ENCODE assay signal across 10 mouse cellular contexts in the genomic region with DNA sequence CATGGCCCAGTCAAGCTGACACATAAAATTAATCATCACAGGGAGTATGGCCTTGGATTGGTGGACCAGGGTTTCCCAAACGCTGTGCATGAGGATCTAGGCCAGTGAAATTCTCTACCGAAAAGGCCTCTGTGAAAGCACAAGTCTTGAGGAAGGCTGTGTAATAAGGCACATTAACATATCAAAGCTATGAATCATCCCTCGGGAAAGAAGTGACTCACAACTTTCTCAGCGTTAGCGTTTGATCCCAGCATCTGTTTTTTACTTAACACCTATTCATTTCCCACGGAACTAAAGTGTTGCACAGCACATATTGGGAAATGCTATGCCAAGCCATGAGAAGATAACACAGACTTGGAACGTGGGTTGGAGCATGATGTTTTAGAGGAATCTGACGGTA. TPM values are rescaled to one million over a fixed set of nuclear protein-coding genes. Genes with fewer than 3 reads are reported as not detected.
DNase-seq lines count a peak whose midpoint lies in the region; ATAC-seq lines count a peak whose summit lies in the region.
"Had no signal": no experiment of that assay in that cellular context is flagged by ENCODE, and none has a peak within 500 bp of the region (broad histone marks: within the 10 kb centered on the region; RNA-seq: fewer than 3 reads in every experiment).

No protein-coding gene starts in this region.

- H3K9ac ChIP-seq in forebrain, embryonic 11.5 days (ENCODE audit: low read length) = no peak overlapping the region
- H3K9ac ChIP-seq in forebrain, embryonic 12.5 days = no peak overlapping the region

- DNase-seq in forebrain, embryonic 11.5 days (ENCODE audit: low spot score) = no peak
- DNase-seq in right cerebral cortex, adult 2 months (ENCODE audit: low spot score in 2 of 2) = peak; percentile 58
- no peak for DNase-seq in right cerebral cortex, postnatal 14 days
- peak; percentile 66 for DNase-seq in layer of hippocampus, adult 9-11 months
- peak; percentile 94 for DNase-seq in telencephalon, adult 2 months (ENCODE audit: low read depth, low spot score)
- DNase-seq in cerebellum, adult 9-10 months = no peak
- DNase-seq in ovary, postnatal 36 days (ENCODE audit: low spot score) = no peak
- DNase-seq: kidney, adult 8-10 months had no signal

- no peak overlapping the region for H3K4me3 ChIP-seq in forebrain, embryonic 11.5 days (ENCODE audit: low read depth, low read length)
- no peak overlapping the region for H3K4me3 ChIP-seq in forebrain, embryonic 12.5 days (replicated peaks)
- H3K4me3 ChIP-seq: heart, embryonic 10.5 days had no signal

- H3K9me3 ChIP-seq in forebrain, embryonic 11.5 days (ENCODE audit: control insufficient read depth, low read length) = no peaks in the 10 kb centered on the region
- H3K9me3 ChIP-seq in forebrain, embryonic 12.5 days = no peaks in the 10 kb centered on the region
- H3K9me3 ChIP-seq: heart, embryonic 10.5 days had no signal

- ATAC-seq in forebrain, embryonic 11.5 days (replicated peaks; ENCODE audit: low FRiP score) = peak; percentile 45
- no peak for ATAC-seq in forebrain, embryonic 12.5 days (ENCODE audit: low FRiP score)

- 41% methylated on average over 8 of the region's 8 CpGs for WGBS in forebrain, embryonic 11.5 days
- 23% methylated on average over 8 of the region's 8 CpGs for WGBS in forebrain, embryonic 12.5 days

- no peaks in the 10 kb centered on the region for H3K36me3 ChIP-seq in forebrain, embryonic 11.5 days (ENCODE audit: control insufficient read depth, insufficient read depth, low read length)
- no peaks in the 10 kb centered on the region for H3K36me3 ChIP-seq in forebrain, embryonic 12.5 days (replicated peaks)
- H3K36me3 ChIP-seq: heart, embryonic 10.5 days had no signal

- H3K4me1 ChIP-seq in forebrain, embryonic 11.5 days (replicated peaks; ENCODE audit: control insufficient read depth, insufficient read depth, low read length) = peaks cover 14% of the 10 kb centered on the region; the same call in 1 of the 2 replicates
- peaks cover 26% of the 10 kb centered on the region for H3K4me1 ChIP-seq in forebrain, embryonic 12.5 days
- H3K4me1 ChIP-seq: heart, embryonic 10.5 days had no signal

- H3K4me2 ChIP-seq in forebrain, embryonic 11.5 days (ENCODE audit: low read depth, low read length, severe bottlenecking) = no peak overlapping the region
- no peak overlapping the region for H3K4me2 ChIP-seq in forebrain, embryonic 12.5 days

- H3K27me3 ChIP-seq in forebrain, embryonic 11.5 days (ENCODE audit: control insufficient read depth, insufficient read depth, low read length) = no peaks in the 10 kb centered on the region
- no peaks in the 10 kb centered on the region for H3K27me3 ChIP-seq in forebrain, embryonic 12.5 days

- no peak overlapping the region for H3K27ac ChIP-seq in forebrain, embryonic 11.5 days (ENCODE audit: low read depth, low read length)
- H3K27ac ChIP-seq in forebrain, embryonic 12.5 days = no peak overlapping the region
- H3K27ac ChIP-seq: heart, embryonic 10.5 days had no signal

RNA-seq across cellular contexts. Expression of a gene that starts 21.2 kb away (rescaled TPM):
- 54.8 and 58.6 TPM in 2 replicates for polyA plus RNA-seq in forebrain, embryonic 11.5 days (2014; fragmentation: Nextera tagmentation; extraction: Ambion mirVana)
- 66.5 and 68.4 TPM in 2 replicates for polyA plus RNA-seq in forebrain, embryonic 12.5 days (2016; fragmentation: Nextera tagmentation; extraction: Ambion mirVana)

RNA-seq across cellular contexts. Expression of a gene that starts 52.3 kb away (rescaled TPM):
- 88.6 and 92.3 TPM in 2 replicates for polyA plus RNA-seq in forebrain, embryonic 11.5 days (2014; fragmentation: Nextera tagmentation; extraction: Ambion mirVana)
- 63.9 and 64.1 TPM in 2 replicates for polyA plus RNA-seq in forebrain, embryonic 12.5 days (2016; fragmentation: Nextera tagmentation; extraction: Ambion mirVana)

Comparison
In these comparisons a context has a peak if more than half of its experiments do, and no peak if none do; other contexts are left out.
1. DNase-seq: peak in right cerebral cortex, adult 2 months (2 of 2), layer of hippocampus, adult 9-11 months (single experiment) and telencephalon, adult 2 months (single experiment); none in forebrain, embryonic 11.5 days (single experiment), right cerebral cortex, postnatal 14 days (single experiment), cerebellum, adult 9-10 months (single experiment) and ovary, postnatal 36 days (single experiment).